Mouse (Mus musculus) thymus, postnatal 4 days (tissue): Measurements from ENCODE around the gene Syt6.
"Not testable (repeated sequence)": the region's sequence is repeated elsewhere in the genome, so short reads cannot be mapped to it uniquely, and the experiment has no call there.

Experiments used
- DNase-seq: peaks from one replicate; pipeline ENCODE4 v3.0.0; 2021

The Syt6 gene

DNA sequence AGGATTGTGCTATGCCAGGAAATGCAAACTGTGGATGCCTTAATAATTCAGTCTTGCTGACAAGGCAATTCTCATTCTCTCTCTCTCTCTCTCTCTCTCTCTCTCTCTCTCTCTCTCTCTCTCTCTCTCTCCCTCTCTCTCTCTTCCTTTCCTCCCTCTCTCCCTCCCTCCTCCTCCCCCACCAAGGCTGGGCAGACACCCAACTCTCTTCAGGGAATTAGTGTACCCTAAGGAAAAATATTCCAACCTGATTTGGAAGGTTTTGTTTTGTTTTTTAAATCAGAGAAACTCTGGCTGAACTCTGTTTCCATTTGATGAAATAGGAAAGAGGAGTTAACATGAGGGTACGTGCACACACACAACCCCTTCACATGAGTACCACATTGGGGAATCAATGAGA, 26.5 kb downstream of the Syt6 start:
- DNase-seq, result no peak

DNA sequence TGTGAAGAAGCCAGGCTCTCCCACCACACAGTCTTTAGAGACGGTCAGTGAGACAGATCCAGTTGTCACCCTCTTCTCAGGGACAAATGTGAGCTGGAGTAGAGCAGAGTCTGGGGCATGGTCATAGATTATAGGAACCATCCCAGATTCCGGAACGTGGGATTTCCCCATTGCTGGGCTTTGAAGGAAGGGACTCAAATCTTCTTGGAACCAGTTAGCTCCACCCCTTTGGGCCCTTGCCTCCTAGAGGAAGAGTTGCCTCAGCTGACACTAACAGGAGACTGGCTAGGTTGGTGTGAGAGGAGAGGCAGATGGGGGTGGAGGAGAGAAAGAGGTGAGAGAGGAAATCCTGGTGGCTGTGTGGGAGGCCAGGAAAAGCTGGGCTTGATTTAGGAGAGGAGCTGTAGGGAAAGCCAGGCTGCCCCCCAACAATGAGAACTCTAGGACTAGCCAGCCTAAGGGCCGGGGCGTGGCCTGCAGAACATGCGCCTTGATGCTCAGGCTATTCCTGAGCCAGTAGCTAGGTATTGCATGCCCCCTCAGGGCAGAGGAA, 31.1 kb downstream of the Syt6 start:
- DNase-seq, result no peak

DNA sequence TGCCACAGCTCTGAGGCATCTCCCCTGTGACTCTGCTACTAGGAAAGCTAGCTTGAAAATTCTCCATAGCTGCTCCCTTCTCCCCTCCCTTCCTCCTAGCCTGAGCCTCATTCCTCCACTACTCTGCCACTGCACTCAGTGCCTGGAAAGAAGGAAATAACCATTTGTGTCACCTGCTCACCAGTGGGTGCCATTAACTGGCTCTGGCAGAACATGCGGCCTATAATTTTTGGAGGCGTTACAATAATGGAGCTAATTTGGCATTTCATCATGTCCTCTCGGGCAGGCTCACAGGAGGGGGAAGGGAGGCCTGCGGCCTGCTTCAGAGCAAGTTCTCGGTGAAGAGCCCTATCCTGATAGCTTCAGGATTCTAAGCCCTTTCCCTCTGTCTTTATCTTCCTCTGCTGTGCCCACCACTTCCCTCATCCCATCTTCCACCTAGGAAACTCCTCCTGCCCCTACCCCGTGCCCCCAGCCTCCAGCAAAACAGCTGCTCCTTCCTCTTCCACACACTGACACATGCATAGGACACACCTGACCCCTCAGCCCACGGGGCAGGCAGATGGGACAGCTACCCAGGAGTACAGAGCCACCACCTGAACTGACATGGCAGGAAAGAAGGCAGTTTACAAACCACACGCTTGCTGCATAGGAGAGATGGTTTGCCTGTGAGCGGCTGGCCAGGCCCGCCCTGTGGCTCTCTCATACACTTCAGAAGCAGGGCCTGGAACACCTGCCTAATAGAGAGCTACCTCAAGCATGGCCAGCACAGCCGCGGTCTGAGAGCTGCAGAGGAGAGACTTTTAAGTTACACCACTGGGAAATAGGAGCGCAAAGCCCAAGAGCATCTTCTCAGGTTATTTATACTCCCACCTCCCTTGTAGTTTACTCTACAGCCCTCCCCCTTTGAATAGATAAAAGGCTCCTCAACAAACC, 31.9 kb downstream of the Syt6 start:
- no peak for DNase-seq

GRCm38 (mm10) chr3:103610231-103610630, 35.2 kb downstream of the Syt6 start:
- DNase-seq, result no peak

DNA sequence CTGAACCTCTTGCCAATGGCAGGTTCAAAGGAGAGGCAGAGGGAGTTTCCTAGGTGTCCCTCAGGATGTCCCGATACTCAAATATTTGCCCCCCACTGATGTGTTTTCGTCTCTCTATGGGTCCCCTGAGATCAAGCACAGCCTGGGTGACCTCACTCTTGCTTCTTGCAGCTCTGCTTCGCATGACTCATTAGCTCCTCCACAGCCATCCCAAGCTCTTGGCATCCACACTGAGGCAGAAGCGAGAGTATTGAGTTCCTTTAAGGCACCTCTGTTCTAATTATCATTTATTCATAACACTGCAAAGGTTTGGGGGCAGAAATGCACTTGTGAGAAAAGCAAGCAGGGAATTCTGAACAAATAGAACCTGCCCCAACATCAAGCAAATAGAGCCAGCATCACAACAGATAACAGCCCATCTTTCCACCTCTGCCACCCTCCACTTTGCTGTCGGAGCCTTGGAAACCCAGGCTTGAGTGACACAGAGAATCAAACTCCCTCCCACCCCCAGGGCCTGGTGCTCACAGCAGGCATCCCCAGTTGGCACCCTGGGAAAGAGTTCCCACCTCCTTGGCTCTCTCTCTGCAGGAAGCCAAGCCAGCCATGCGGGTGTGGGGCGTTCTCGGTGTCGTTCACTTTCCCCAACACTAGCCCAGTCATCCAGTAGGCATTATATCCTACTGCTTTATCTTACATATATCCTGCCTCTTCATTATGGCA, 37.8 kb downstream of the Syt6 start:
- no peak for DNase-seq

DNA sequence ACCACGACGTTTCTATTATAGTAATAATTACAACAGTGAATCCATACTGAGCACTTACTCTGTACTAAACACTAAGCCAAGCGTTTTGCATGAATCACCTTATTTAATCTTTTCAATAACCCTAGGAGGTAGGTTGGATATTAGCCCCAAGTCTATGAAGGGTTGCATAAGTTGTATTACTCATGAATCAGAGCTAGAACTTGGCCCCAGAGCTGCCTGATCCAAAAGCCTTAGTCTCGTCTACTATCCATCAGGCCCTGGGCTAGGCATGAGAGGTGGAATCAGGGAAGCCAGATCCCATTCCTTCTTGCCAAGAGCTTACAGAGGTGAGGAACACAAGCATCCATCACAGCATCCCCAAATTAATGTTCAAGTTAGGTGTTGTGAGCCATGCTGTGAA, 40.6 kb downstream of the Syt6 start:
- DNase-seq, result no peak

- DNase-seq, result no peak
These were observed 42.0 kb downstream of the Syt6 start for GRCm38 (mm10) chr3:103616981-103617380.

GRCm38 (mm10) chr3:103620101-103620500, 45.1 kb downstream of the Syt6 start:
- no peak for DNase-seq

DNA sequence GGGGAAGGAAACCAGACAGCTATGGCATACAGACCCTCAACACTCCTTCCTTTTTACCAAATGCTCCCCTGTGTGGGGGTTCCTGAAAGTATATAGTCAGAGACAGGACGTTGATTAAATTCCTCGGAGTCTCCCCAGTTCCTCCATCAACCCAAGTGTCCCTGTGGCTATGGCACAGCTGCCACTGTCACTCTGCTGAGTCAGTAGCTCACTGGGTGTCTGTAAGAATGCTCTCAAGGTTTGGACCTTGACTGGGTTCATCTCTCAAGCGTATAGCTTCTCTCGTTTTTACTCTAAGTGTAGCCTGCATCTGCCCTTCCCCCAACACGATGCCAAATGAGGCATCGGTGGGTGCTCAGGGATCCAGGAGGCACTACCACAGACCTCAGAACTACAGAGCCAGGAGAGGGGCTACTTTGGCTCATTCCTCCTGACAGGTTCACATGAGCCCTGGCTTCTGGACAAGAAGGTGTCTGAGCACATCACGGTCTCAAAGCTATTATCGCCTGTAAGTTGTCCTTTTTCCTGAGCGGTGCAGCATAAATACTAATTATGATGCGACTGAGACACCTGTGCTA, 49.0 kb downstream of the Syt6 start:
- no peak for DNase-seq

DNA sequence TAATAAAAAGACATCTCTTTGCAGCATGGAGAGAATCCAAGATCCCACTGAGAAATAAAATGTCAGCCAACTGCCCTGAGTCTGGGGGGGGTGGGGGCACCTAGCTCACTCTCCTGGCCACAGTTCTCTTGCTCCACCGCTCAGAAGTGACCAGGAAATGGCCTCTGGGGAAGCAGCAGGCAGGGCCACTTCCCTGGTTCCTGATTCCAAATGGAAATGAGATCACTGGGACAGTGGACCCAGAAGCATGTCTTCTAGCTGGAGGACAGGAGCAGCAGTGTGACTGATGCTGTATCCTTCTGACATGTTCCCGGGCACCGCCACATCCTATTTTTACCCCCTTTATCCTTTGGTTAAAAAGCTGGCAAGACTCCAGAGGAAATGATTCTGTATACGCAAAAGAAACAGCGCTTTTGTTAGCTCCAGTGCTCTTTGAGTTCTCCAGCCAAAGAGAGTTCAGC, 49.6 kb downstream of the Syt6 start:
- no peak for DNase-seq

DNA sequence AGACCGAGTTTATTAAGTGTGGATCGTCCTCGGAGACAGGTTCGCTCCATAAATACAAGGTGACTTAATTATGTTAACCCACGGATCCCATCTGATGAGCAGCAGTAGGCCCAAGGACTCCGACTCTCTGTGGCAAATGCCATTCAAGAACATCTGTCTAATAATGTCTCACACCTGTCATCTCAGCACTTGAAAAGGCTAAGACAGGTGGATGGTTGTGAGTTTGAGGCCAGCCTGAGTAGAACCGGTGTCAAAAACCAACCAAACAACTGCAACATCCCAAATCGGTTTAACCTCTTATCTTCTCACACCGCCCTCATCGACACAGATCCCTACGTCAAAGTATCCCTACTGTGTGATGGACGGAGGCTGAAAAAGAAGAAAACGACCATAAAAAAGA, 50.1 kb downstream of the Syt6 start:
- DNase-seq, result no peak

GRCm38 (mm10) chr3:103626481-103626880, 51.5 kb downstream of the Syt6 start:
- DNase-seq, result no peak

DNA sequence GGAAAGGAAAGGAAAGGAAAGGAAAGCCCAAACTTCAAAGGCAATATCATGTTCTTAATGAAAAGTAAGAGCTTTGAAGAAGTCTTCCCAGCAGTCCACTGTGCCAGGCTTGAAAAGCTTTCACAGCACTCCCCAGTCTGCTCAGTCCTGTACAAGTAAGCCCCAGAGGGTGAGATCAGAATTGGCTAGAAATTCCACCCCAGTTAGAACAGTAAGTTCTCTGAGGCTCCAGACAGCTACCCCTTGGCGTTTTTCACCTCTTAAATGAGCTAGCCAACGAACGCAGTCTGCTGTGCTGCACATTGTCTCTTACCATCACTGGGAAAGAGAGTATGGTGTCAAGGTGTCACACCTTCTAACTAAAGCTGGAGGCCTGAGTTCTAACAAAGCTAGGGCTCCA, 52.6 kb downstream of the Syt6 start:
- no peak for DNase-seq

GRCm38 (mm10) chr3:103633124-103633523, 58.1 kb downstream of the Syt6 start:
- DNase-seq, result no peak

GRCm38 (mm10) chr3:103633831-103634230, 58.8 kb downstream of the Syt6 start:
- DNase-seq, result no peak

DNA sequence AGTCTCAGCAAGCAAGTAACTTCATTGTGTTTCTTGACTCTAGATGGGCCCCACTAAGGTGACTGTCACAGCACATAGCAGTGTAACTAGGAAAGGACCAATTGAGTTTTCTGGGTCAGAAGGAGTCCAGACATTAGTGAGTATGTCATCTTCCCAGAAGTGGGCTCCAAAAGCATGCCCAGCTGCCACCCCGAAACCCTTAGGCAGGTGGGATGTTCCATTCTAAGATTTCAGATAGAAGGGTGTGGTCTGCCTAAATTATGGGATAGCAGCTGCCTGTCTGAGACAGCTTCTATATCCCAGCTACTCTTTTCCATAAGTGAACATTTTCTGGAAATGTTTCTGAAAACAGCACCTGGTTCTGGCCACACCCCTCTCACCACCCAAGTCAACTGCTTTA, 59.2 kb downstream of the Syt6 start:
- DNase-seq, result no peak

DNA sequence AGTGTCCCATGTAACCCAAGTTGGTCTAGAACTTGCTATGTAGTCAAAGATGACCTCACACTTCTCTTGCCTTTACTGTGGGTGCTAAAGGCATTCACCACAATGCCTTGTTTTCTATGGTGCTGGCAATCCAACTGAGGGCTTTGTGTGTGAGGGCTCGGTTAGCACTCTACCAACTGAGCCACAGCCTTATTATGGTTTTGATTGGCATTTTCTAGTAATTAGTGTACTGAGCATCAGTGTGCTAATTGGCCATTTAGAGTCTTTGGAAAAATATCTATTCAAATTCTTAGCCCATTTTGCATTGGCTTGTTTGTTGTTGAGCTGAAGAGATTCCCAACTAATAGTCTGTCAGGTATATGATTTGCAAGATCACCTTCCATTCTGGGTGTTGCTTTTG, 62.6 kb downstream of the Syt6 start:
- DNase-seq, result no peak

- no peak for DNase-seq
These were observed 65.3 kb downstream of the Syt6 start for GRCm38 (mm10) chr3:103640226-103640803.

- DNase-seq, result peak; percentile 67
These were observed 66.3 kb downstream of the Syt6 start for GRCm38 (mm10) chr3:103641301-103641700.

GRCm38 (mm10) chr3:103645968-103646367, 70.9 kb downstream of the Syt6 start, which contains the start of gene Atg4a-ps:
Atg4a-ps (minus strand) TSS chr3:103646068.
- DNase-seq, result not testable (repeated sequence)

GRCm38 (mm10) chr3:103647164-103647867, 72.3 kb downstream of the Syt6 start:
- DNase-seq, result no peak

DNA sequence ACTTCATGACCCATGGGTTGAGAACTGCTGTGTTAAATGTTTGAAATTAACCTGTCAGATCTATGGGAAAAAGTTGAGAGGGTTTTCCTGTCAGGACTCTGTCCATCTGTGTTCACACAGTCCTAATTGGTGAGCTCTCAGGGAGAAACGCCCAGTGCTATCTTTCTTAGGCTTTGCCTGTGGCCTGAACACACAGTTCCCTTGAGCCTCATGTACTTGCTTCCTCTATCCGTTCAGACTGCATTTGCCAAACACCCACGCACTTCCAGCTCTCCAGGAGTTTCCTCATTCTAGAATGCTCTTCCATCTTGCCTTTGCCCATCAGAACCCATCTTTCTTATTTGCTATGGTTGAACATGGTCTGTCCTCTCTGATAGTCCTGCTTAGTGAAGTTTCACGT, 73.5 kb downstream of the Syt6 start:
- DNase-seq, result no peak
